Mouse (Mus musculus) limb, embryonic 12.5 days (tissue): ENCODE results near the gene Atp2b1. TPM values are rescaled to one million over a fixed set of nuclear protein-coding genes. Genes with fewer than 3 reads are reported as not detected.
"Not testable (repeated sequence)": the region's sequence is repeated elsewhere in the genome, so short reads cannot be mapped to it uniquely, and the experiment has no call there.

Source experiments
- ATAC-seq: fragments of 200-750 bp; cut with Nextera tagmentation; 2 replicates; pipeline ENCODE4 v1.8.0; 2017; ENCODE audit warnings: low read depth, moderate TSS enrichment; ENCODE audit not compliant: insufficient number of reproducible peaks, insufficient read depth, low FRiP score, low TSS enrichment
- H3K27ac ChIP-seq: fragments of 300-500 bp; sonication (generic); 2 replicates; pipeline ENCODE4 v1.5.1; 2016; ENCODE audit warnings: mild to moderate bottlenecking, moderate library complexity
- H3K27me3 ChIP-seq: fragments of 300-500 bp; sonication (generic); 2 replicates; pipeline ENCODE4 v1.6.1; 2016; ENCODE audit warnings: mild to moderate bottlenecking, moderate library complexity
- H3K36me3 ChIP-seq: fragments of 300-500 bp; sonication (generic); 2 replicates; pipeline ENCODE4 v1.6.1; 2016; ENCODE audit warnings: mild to moderate bottlenecking, moderate library complexity
- H3K4me1 ChIP-seq: fragments of 300-500 bp; sonication (generic); replicated peaks from 2 replicates; pipeline ENCODE4 v1.6.1; 2016
- H3K4me2 ChIP-seq: fragments of 300-500 bp; sonication (generic); 2 replicates; pipeline ENCODE4 v1.6.1; 2016; ENCODE audit warnings: mild to moderate bottlenecking, moderate library complexity
- H3K4me3 ChIP-seq: fragments of 300-500 bp; sonication (generic); replicated peaks from 2 replicates; pipeline ENCODE4 v1.5.1; 2016; ENCODE audit warnings: mild to moderate bottlenecking
- H3K9ac ChIP-seq: fragments of 300-500 bp; sonication (generic); replicated peaks from 2 replicates; pipeline ENCODE4 v1.6.1; 2016; ENCODE audit warnings: mild to moderate bottlenecking, moderate library complexity
- H3K9me3 ChIP-seq: fragments of 300-500 bp; sonication (generic); 2 replicates; pipeline ENCODE4 v1.6.1; 2016; ENCODE audit warnings: mild to moderate bottlenecking, moderate library complexity
- WGBS: fragments of 180-500 bp; shearing (Covaris S2); methylation state at CpG from one replicate; pipeline ENCODE4 v1.1.7; 2016; 5-methylcytosine and 5-hydroxymethylcytosine counted together
- polyA plus RNA-seq: library from polyadenylated mRNA; unstranded; fragments of >200 nt; fragmentation: Nextera tagmentation; extraction: Ambion mirVana; gene quantifications from 2 replicates; pipeline ENCODE4 v1.2.1, GENCODE M21; 2016

The Atp2b1 gene
- polyA plus RNA-seq, 1 experiment from 2014 or later: 100 TPM

- Histone ChIP-seq H3K27ac (no peak overlapping the region), H3K9ac (no peak overlapping the region), H3K27me3 (no peaks in the 10 kb centered on the region), H3K4me1 (no peaks in the 10 kb centered on the region), H3K36me3 (peaks cover 63% of the 10 kb centered on the region), H3K9me3 (no peaks in the 10 kb centered on the region), H3K4me3 (no peak overlapping the region), H3K4me2 (no peak overlapping the region)
- WGBS: 83% methylated on average over 3 of the region's 3 CpGs
- no peak for ATAC-seq
Measured at GRCm38 (mm10) chr10:98991964-98992363, 77.8 kb downstream of the Atp2b1 start.

GRCm38 (mm10) chr10:98993186-98993585 lies 79.0 kb downstream of the Atp2b1 start:
- H3K36me3 ChIP-seq: peaks cover 67% of the 10 kb centered on the region
- H3K9me3 ChIP-seq: no peaks in the 10 kb centered on the region
- H3K4me3 ChIP-seq: no peak overlapping the region
- no peak overlapping the region for H3K9ac ChIP-seq
- H3K4me1 ChIP-seq: no peaks in the 10 kb centered on the region
- ATAC-seq: no peak
- no peak overlapping the region for H3K27ac ChIP-seq
- no peak overlapping the region for H3K4me2 ChIP-seq
- H3K27me3 ChIP-seq: no peaks in the 10 kb centered on the region
- WGBS: 92% methylated on average over 8 of the region's 8 CpGs

- not testable (repeated sequence) for ATAC-seq, H3K27me3 ChIP-seq, H3K9ac ChIP-seq, H3K9me3 ChIP-seq, H3K27ac ChIP-seq, H3K4me1 ChIP-seq, H3K4me3 ChIP-seq, H3K4me2 ChIP-seq
- 91% methylated on average over 6 of the region's 6 CpGs for WGBS
- H3K36me3 ChIP-seq: peaks cover 65% of the 10 kb centered on the region
Measured at GRCm38 (mm10) chr10:98995016-98995747, 81.0 kb downstream of the Atp2b1 start.

- no peaks in the 10 kb centered on the region for H3K27me3 ChIP-seq
- no peaks in the 10 kb centered on the region for H3K9me3 ChIP-seq
- no peaks in the 10 kb centered on the region for H3K4me1 ChIP-seq
- 91% methylated on average over 3 of the region's 3 CpGs for WGBS
- H3K27ac ChIP-seq: no peak overlapping the region
- H3K4me2 ChIP-seq: no peak overlapping the region
- H3K36me3 ChIP-seq: peaks cover 54% of the 10 kb centered on the region
- H3K4me3 ChIP-seq: no peak overlapping the region
- no peak overlapping the region for H3K9ac ChIP-seq
- no peak for ATAC-seq
Measured at GRCm38 (mm10) chr10:99004866-99005265, 90.7 kb downstream of the Atp2b1 start.

GRCm38 (mm10) chr10:99011084-99011483 lies 96.9 kb downstream of the Atp2b1 start:
- Histone ChIP-seq H3K9me3 (no peaks in the 10 kb centered on the region), H3K9ac (no peak overlapping the region), H3K27ac (no peak overlapping the region), H3K36me3 (peaks cover 44% of the 10 kb centered on the region), H3K27me3 (no peaks in the 10 kb centered on the region), H3K4me2 (no peak overlapping the region), H3K4me1 (no peaks in the 10 kb centered on the region), H3K4me3 (no peak overlapping the region)
- no peak for ATAC-seq
- WGBS: 84% methylated on average over 3 of the region's 3 CpGs

- no peak overlapping the region for H3K27ac ChIP-seq
- no peaks in the 10 kb centered on the region for H3K9me3 ChIP-seq
- ATAC-seq: no peak
- H3K27me3 ChIP-seq: no peaks in the 10 kb centered on the region
- no peak overlapping the region for H3K4me2 ChIP-seq
- peaks cover 52% of the 10 kb centered on the region for H3K36me3 ChIP-seq
- no peak overlapping the region for H3K4me3 ChIP-seq
- 83% methylated on average over 5 of the region's 5 CpGs for WGBS
- H3K4me1 ChIP-seq: no peaks in the 10 kb centered on the region
- no peak overlapping the region for H3K9ac ChIP-seq
Measured at GRCm38 (mm10) chr10:99012086-99012485, 97.9 kb downstream of the Atp2b1 start.

- Histone ChIP-seq H3K4me2 (no peak overlapping the region), H3K36me3 (peaks cover 63% of the 10 kb centered on the region)
- no peak for ATAC-seq
Measured at GRCm38 (mm10) chr10:99014737-99015136, 100.5 kb downstream of the Atp2b1 start.

GRCm38 (mm10) chr10:99016996-99017395 lies 102.8 kb downstream of the Atp2b1 start:
- ATAC-seq: no peak
- Histone ChIP-seq H3K4me3 (no peak overlapping the region), H3K36me3 (peaks cover 54% of the 10 kb centered on the region), H3K4me2 (no peak overlapping the region), H3K27ac (no peak overlapping the region), H3K4me1 (no peaks in the 10 kb centered on the region), H3K9ac (no peak overlapping the region), H3K9me3 (no peaks in the 10 kb centered on the region), H3K27me3 (no peaks in the 10 kb centered on the region)
- WGBS: 90% methylated on average over 5 of the region's 5 CpGs

More at GRCm38 (mm10) chr10:99014737-99015136, 100.5 kb downstream of the Atp2b1 start:
- H3K4me1 ChIP-seq: no peaks in the 10 kb centered on the region
- H3K27me3 ChIP-seq: no peaks in the 10 kb centered on the region
- 94% methylated on average over 13 of the region's 13 CpGs for WGBS
- H3K9me3 ChIP-seq: no peaks in the 10 kb centered on the region
- no peak overlapping the region for H3K27ac ChIP-seq
- no peak overlapping the region for H3K9ac ChIP-seq
- H3K4me3 ChIP-seq: no peak overlapping the region

GRCm38 (mm10) chr10:99027462-99027861 lies 113.3 kb downstream of the Atp2b1 start:
- H3K4me3 ChIP-seq: no peak overlapping the region
- H3K36me3 ChIP-seq: peaks cover 14% of the 10 kb centered on the region; the same call in 1 of the 2 replicates
- H3K4me1 ChIP-seq: no peaks in the 10 kb centered on the region
- H3K27me3 ChIP-seq: no peaks in the 10 kb centered on the region
- H3K4me2 ChIP-seq: no peak overlapping the region
- WGBS: 91% methylated on average over 5 of the region's 5 CpGs
- ATAC-seq: no peak
- H3K9me3 ChIP-seq: no peaks in the 10 kb centered on the region
- no peak overlapping the region for H3K9ac ChIP-seq
- H3K27ac ChIP-seq: no peak overlapping the region

GRCm38 (mm10) chr10:99029844-99030243 lies 115.6 kb downstream of the Atp2b1 start:
- Histone ChIP-seq H3K4me1 (no peaks in the 10 kb centered on the region), H3K36me3 (peaks cover 7% of the 10 kb centered on the region; the same call in 1 of the 2 replicates), H3K9me3 (no peaks in the 10 kb centered on the region), H3K4me3 (no peak overlapping the region), H3K9ac (no peak overlapping the region), H3K4me2 (no peak overlapping the region), H3K27me3 (no peaks in the 10 kb centered on the region), H3K27ac (no peak overlapping the region)
- ATAC-seq: no peak
- WGBS: 84% methylated on average over 7 of the region's 7 CpGs

- no peak overlapping the region for H3K9ac ChIP-seq
- H3K27me3 ChIP-seq: no peaks in the 10 kb centered on the region
- WGBS: 90% methylated on average over 15 of the region's 15 CpGs
- H3K36me3 ChIP-seq: no peaks in the 10 kb centered on the region
- H3K9me3 ChIP-seq: no peaks in the 10 kb centered on the region
- no peak overlapping the region for H3K4me3 ChIP-seq
- no peak overlapping the region for H3K4me2 ChIP-seq
- H3K27ac ChIP-seq: no peak overlapping the region
- ATAC-seq: no peak
- 0 out of 2 replicates have a peak, but pooled peaks cover 6% of the 10 kb centered on the region for H3K4me1 ChIP-seq
Measured at GRCm38 (mm10) chr10:99033830-99034828, 119.9 kb downstream of the Atp2b1 start.
